Mouse (Mus musculus) C2C12 (cell line): Measurements from ENCODE around the gene Cel. TPM values are rescaled to one million over a fixed set of nuclear protein-coding genes. Genes with fewer than 3 reads are reported as not detected.
"Not testable (repeated sequence)": the region's sequence is repeated elsewhere in the genome, so short reads cannot be mapped to it uniquely, and the experiment has no call there.

Experiments
- H3K27me3 ChIP-seq: one replicate; pipeline ENCODE4 v1.6.1; 2011; ENCODE audit not compliant: control insufficient read depth, insufficient read depth, insufficient read length
- H3K36me3 ChIP-seq: one replicate; pipeline ENCODE4 v1.6.1; 2011; ENCODE audit not compliant: control insufficient read depth, insufficient read depth
- H3K4me3 ChIP-seq: one replicate; pipeline ENCODE4 v1.5.1; 2011; ENCODE audit warnings: mild to moderate bottlenecking, control low read depth; ENCODE audit not compliant: poor library complexity, insufficient read depth, severe bottlenecking
- H3K79me2 ChIP-seq: one replicate; pipeline ENCODE4 v1.6.1; 2011; ENCODE audit not compliant: control insufficient read depth, insufficient read depth
- H3K79me3 ChIP-seq: one replicate; pipeline ENCODE4 v1.6.1; 2011; ENCODE audit warnings: low read depth, control low read depth
- H3ac ChIP-seq: one replicate; pipeline ENCODE3; 2011; ENCODE audit warnings: low read depth; ENCODE audit not compliant: control insufficient read depth, insufficient read length
- CEBPB ChIP-seq: IDR thresholded peaks from one replicate; pipeline ENCODE4 v1.6.1; 2011; ENCODE audit warnings: low read depth, mild to moderate bottlenecking, control low read depth, moderate library complexity
- CTCF ChIP-seq: IDR thresholded peaks from one replicate; pipeline ENCODE4 v1.5.1; 2011; ENCODE audit not compliant: control insufficient read depth, insufficient read depth, insufficient read length
- FOSL1 ChIP-seq: IDR thresholded peaks from one replicate; pipeline ENCODE4 v1.8.0; 2011; ENCODE audit warnings: mild to moderate bottlenecking, low read length; ENCODE audit not compliant: poor library complexity, insufficient read depth, severe bottlenecking
- MAX ChIP-seq: IDR thresholded peaks from one replicate; pipeline ENCODE4 v1.6.1; 2011; ENCODE audit warnings: mild to moderate bottlenecking, control low read depth
- MYOD1 ChIP-seq: IDR thresholded peaks from one replicate; pipeline ENCODE4 v1.6.1; 2011; ENCODE audit warnings: low read depth; ENCODE audit not compliant: control insufficient read depth, insufficient read length
- MYOG ChIP-seq: IDR thresholded peaks from one replicate; pipeline ENCODE4 v1.6.1; 2011; ENCODE audit not compliant: control insufficient read depth, insufficient read length; ENCODE audit errors: extremely low read depth
- USF1 ChIP-seq: IDR thresholded peaks from one replicate; pipeline ENCODE4 v1.6.1; 2011; ENCODE audit warnings: low read depth, mild to moderate bottlenecking, control low read depth, moderate library complexity
- polyA plus RNA-seq: library from polyadenylated mRNA; unstranded; fragments of >200 nt; fragmentation: generic; extraction: Trizol; gene quantifications from one replicate; pipeline ENCODE4 v1.2.1, GENCODE M21; 2012; ENCODE audit warnings: missing spikeins

The Cel gene
- polyA plus RNA-seq, 1 experiment, result not detected

GRCm38 (mm10) chr2:28517206-28517909, 45.8 kb downstream of the Cel start:
- H3K79me3 ChIP-seq, result no peaks in the 10 kb centered on the region
- H3K27me3 ChIP-seq, result no peaks in the 10 kb centered on the region
- peak; percentile 15 for TF ChIP-seq MAX
- no peak for TF ChIP-seq FOSL1
- no peak for TF ChIP-seq USF1
- TF ChIP-seq MYOD1, result no peak
- no peak for TF ChIP-seq CEBPB
- no peak for TF ChIP-seq MYOG
- TF ChIP-seq CTCF, result peak; percentile 80
- H3ac ChIP-seq, result no peak overlapping the region
- H3K4me3 ChIP-seq, result no peak overlapping the region
- H3K36me3 ChIP-seq, result no peaks in the 10 kb centered on the region
- no peaks in the 10 kb centered on the region for H3K79me2 ChIP-seq

GRCm38 (mm10) chr2:28514489-28514888, 48.7 kb downstream of the Cel start:
- Histone ChIP-seq H3K79me2 (no peaks in the 10 kb centered on the region), H3ac (no peak overlapping the region), H3K36me3 (no peaks in the 10 kb centered on the region), H3K4me3 (no peak overlapping the region), H3K79me3 (no peaks in the 10 kb centered on the region), H3K27me3 (peaks cover 15% of the 10 kb centered on the region)
- TF ChIP-seq CTCF, result peak; percentile 57
- TF ChIP-seq MYOD1, result no peak

DNA sequence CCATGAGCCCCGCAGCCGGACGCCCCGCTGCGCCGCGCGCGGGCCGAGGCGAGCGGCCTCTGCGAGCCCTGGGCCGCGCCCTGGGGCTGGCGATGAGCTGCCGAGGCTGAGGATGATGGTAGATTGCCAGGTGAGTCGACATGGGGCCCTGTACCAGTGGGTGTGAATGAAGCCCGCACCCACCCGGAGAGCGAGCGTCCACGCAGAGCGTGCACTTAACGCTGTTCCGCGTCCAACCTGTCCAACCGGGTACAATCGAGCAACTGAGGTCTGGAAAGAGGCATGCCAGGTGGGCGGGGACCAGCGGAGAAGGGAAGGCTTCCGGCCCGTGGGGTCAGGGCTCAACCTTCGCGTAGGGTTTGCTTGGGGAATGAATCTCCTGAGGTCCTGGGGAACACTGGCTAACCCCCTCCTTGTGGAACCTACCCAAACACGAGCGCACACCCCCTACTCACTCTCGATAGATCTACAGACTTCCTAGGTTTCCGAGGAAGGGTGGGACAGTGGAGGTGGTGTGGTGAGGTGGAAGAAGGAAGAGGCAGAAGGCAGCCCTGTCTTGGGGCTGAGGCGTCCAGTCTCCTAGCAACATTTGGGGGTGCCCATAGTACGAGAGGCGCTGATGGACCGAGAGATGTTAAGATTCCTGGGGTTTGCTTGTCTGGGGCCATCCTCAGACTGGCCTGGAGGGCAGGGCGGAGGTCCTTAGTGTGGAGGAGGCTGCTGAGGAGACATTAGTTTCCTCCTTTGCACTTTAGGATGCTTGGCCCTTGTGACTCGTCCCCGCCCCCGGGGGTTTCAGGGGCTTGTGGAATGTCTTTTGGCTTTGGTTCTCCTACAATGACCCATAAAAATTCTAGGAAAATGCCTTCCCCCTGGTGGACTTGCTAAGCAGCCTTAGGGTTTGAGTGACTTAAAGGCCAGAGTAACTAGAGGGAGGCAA, 49.5 kb downstream of the Cel start:
- TF ChIP-seq MAX (no peak), USF1 (no peak), FOSL1 (no peak), CEBPB (no peak), CTCF (no peak), MYOD1 (no peak), MYOG (no peak)
- no peaks in the 10 kb centered on the region for H3K36me3 ChIP-seq
- no peaks in the 10 kb centered on the region for H3K79me3 ChIP-seq

GRCm38 (mm10) chr2:28512798-28513401, 50.3 kb downstream of the Cel start, which contains the start of gene Ralgds:
Ralgds (plus strand) TSS chr2:28513125.
- Histone ChIP-seq H3K79me2 (no peaks in the 10 kb centered on the region), H3K4me3 (peak within 1 kb of the TSS; percentile 23), H3K27me3 (peaks cover 18% of the 10 kb centered on the region), H3ac (peak within 1 kb of the TSS; percentile 70), H3K36me3 (no peaks in the 10 kb centered on the region), H3K79me3 (no peaks in the 10 kb centered on the region)
- TF ChIP-seq MYOG, result no peak
- TF ChIP-seq CEBPB, result no peak
- no peak for TF ChIP-seq MAX
- TF ChIP-seq CTCF, result no peak
- no peak for TF ChIP-seq USF1
- no peak for TF ChIP-seq MYOD1
- TF ChIP-seq FOSL1, result no peak

More for the DNA sequence above, 49.5 kb downstream of the Cel start:
- Histone ChIP-seq H3K79me2 (no peaks in the 10 kb centered on the region), H3K27me3 (peaks cover 18% of the 10 kb centered on the region), H3K4me3 (peak overlapping the region; percentile 23), H3ac (peak overlapping the region; percentile 70)

- H3ac ChIP-seq, H3K4me3 ChIP-seq, H3K79me3 ChIP-seq, H3K79me2 ChIP-seq, H3K36me3 ChIP-seq: not testable (repeated sequence)
- peaks cover 24% of the 10 kb centered on the region for H3K27me3 ChIP-seq
Measured at GRCm38 (mm10) chr2:28511600-28511999, 51.6 kb downstream of the Cel start.
